Mouse (Mus musculus) bone marrow, adult 2 months (tissue): Measurements from ENCODE around the gene Sell. TPM values are rescaled to one million over a fixed set of nuclear protein-coding genes. Genes with fewer than 3 reads are reported as not detected.
A peak's percentile ranks its signal among the peaks of the same experiment; 100 is the strongest.

ENCODE experiments used
- H3K27ac ChIP-seq: fragments of 200-500 bp; 2 replicates; pipeline ENCODE4 v1.5.1; 2012; ENCODE audit warnings: low read depth, mild to moderate bottlenecking, control low read depth, inconsistent platforms, low read length; ENCODE audit not compliant: control insufficient read depth, poor library complexity, insufficient read depth
- H3K4me1 ChIP-seq: fragments of 200-500 bp; 2 replicates; pipeline ENCODE4 v1.6.1; 2011; ENCODE audit warnings: low read length; ENCODE audit not compliant: control insufficient read depth, insufficient read depth
- H3K4me3 ChIP-seq: fragments of 200-500 bp; replicated peaks from 2 replicates; pipeline ENCODE3; 2011; ENCODE audit warnings: mild to moderate bottlenecking, low read depth, low read length, control low read depth; ENCODE audit not compliant: control insufficient read depth
- CTCF ChIP-seq: fragments of 200-500 bp; IDR thresholded peaks from 2 replicates; pipeline ENCODE4 v1.5.1; 2011; ENCODE audit warnings: low read length, control low read depth; ENCODE audit not compliant: control insufficient read depth, insufficient read depth
- POLR2A ChIP-seq: fragments of 200-500 bp; IDR thresholded peaks from 2 replicates; pipeline ENCODE4 v1.6.1; 2011; ENCODE audit warnings: low read depth, mild to moderate bottlenecking, control low read depth, low read length, borderline replicate concordance; ENCODE audit not compliant: control insufficient read depth
- WGBS: fragments of 180-500 bp; shearing (Covaris S2); methylation state at CpG from one replicate; pipeline ENCODE4 v1.1.7; 2018; 5-methylcytosine and 5-hydroxymethylcytosine counted together
- polyA plus RNA-seq: library from polyadenylated mRNA; stranded (reverse); fragments of >200 nt; gene quantifications from 2 replicates; pipeline ENCODE4 v1.2.4, GENCODE M21; 2011; ENCODE audit warnings: low replicate concordance; ENCODE audit not compliant: missing spikeins, insufficient read depth, insufficient read length

The Sell gene
- polyA plus RNA-seq, 1 experiment = 70.4 TPM

DNA sequence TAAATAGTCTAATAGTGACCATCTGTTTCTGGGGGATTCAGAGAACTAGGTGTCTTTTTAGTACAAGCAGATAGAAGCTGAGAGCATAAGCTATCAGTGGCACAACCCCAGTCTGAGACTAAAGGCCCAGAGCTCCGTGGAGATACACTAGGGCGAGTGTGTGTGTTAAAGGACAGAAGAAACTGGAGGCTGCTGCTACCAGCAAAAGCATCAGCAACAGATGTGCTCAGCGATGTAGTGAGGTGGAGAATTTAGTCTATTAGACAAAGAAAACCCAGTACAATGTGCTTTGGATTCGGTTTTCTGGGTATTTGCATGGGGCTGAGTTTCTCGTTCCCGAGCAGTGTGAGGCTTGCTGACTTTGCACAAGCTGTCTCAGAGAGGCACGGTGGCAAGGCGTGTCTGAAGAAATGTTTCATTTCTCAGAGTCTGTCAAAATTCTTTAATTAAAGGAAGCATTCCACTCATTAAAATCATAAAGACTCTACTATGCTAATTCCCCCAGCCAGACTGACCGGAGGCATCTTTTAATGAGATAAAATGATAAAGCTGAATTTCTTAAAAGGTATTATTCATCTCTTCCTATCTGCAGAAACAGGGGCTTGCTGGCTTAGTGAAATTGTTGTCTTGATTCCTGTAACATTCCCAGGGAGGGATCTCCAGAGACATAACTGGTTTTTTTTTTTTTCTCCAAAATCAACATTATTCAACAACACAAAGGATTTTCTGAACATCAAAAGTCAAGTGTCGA, 21.2 kb upstream of the Sell start:
- 83% methylated on average over 10 of the region's 10 CpGs for WGBS
- TF ChIP-seq CTCF (no peak), POLR2A (no peak)
- H3K4me1 ChIP-seq = no peaks in the 10 kb centered on the region
- no peak overlapping the region for H3K27ac ChIP-seq
- H3K4me3 ChIP-seq = no peak overlapping the region

DNA sequence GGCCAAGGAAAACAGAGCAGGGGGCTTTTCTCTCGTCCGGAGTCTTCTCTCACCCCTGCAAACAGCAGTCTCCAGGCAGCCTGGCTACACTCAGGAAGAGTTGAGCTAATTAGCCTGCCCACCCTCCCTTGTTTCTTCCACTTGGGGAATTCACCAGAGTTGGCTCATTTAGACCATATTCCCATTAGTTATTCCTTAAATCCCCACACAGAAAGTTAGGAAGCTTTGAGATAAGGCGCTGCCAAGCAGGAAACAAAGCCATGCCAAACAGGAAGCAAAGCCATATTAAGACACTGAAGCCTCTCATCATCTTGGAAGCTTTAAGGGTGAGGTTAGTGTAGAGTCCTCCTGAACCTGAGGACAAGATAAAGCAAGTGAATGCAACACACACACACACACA, 18.2 kb upstream of the Sell start:
- 76% methylated on average over 3 of the region's 3 CpGs for WGBS
- Histone ChIP-seq H3K4me3 (no peak overlapping the region), H3K4me1 (no peaks in the 10 kb centered on the region), H3K27ac (no peak overlapping the region)
- TF ChIP-seq POLR2A (no peak), CTCF (no peak)

DNA sequence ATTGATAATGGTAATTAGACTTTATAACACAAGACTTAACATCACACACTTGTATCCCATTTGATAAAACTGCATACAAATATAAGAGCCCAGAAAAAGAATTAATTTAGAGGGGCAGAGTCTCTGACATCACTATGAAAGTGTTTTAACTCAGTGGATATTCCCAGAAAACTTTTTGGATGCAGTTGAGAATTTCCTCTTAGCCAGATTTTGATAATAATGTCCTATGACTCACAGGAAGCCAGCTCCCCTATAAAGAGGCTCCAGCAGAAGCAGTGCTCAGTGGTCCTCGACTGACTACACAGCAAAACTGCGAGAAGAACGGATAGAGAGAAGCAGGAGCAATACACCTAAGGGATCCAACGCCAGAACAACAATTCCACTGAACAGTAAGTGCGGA, 13.8 kb upstream of the Sell start, which contains the start of gene Sele:
TSS of gene Sele (plus strand) at position 301 of the 400 bp plus-strand sequence.
- no peak within 1 kb of the TSS for H3K27ac ChIP-seq
- no peak within 1 kb of the TSS for H3K4me3 ChIP-seq
- 66% methylated on average over 5 of the region's 5 CpGs for WGBS
- no peak for TF ChIP-seq POLR2A
- TF ChIP-seq CTCF = no peak
- no peaks in the 10 kb centered on the region for H3K4me1 ChIP-seq

DNA sequence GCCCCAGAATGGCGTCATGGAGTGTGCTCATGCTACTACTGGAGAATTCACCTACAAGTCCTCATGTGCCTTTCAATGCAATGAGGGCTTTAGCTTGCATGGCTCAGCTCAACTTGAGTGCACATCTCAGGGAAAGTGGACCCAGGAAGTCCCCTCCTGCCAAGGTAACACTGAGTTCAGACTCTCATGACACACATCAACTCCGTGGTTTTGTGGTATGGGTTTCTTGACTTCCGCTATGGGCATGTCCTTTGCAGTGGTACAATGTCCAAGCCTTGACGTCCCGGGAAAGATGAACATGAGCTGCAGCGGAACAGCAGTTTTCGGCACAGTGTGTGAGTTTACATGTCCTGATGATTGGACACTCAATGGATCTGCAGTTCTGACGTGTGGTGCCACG, 8.2 kb upstream of the Sell start:
- H3K4me3 ChIP-seq = no peak overlapping the region
- no peak for TF ChIP-seq POLR2A
- no peak for TF ChIP-seq CTCF
- H3K4me1 ChIP-seq = peaks cover 1% of the 10 kb centered on the region; the same call in 1 of the 2 replicates
- 61% methylated on average over 9 of the region's 9 CpGs for WGBS
- H3K27ac ChIP-seq = no peak overlapping the region

DNA sequence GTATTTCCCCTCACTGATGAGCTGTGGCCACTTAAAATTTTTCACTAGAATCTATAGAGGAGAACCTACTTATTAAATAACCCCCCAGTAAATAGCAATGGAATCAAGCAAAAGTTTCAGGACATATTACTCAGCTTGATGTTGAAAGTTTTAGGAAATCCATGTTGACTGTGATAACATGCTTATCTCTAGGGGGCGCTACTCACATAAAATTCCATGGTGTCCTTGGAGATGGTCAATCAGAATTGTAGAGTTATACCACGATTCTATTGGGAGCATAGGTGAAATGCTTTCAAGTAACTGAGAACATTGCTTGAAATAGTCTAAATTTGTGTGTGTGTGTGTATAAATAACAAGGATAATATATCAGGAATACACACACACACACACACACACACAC, 7.0 kb upstream of the Sell start:
- no peak for TF ChIP-seq POLR2A
- TF ChIP-seq CTCF = no peak
- no peak overlapping the region for H3K4me3 ChIP-seq
- no peak overlapping the region for H3K27ac ChIP-seq
- H3K4me1 ChIP-seq = peaks cover 3% of the 10 kb centered on the region; the same call in 1 of the 2 replicates
- 22% methylated on average over 2 of the region's 2 CpGs for WGBS

DNA sequence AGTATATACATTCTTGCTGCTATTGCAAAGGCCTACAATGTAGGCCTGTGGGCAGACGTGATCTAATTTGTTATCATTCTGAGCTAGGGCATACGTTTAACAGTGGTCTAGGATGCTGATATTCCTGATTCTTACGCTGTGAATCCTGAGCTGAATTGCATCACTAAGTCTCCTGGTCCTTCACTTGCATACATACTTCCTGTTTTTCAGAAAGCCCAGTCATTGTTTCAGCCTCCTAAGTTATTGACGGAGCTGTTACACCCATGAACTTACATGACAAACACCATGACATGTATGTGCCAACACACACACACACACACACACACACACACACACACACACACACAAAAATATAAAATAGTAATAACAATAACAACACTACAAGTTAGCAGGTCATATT, 1.7 kb upstream of the Sell start:
- no peak for TF ChIP-seq CTCF
- TF ChIP-seq POLR2A = no peak
- H3K4me3 ChIP-seq = no peak overlapping the region
- 30% methylated on average over 4 of the region's 4 CpGs for WGBS
- H3K27ac ChIP-seq = no peak overlapping the region
- H3K4me1 ChIP-seq = peaks cover 2% of the 10 kb centered on the region; the same call in 1 of the 2 replicates

DNA sequence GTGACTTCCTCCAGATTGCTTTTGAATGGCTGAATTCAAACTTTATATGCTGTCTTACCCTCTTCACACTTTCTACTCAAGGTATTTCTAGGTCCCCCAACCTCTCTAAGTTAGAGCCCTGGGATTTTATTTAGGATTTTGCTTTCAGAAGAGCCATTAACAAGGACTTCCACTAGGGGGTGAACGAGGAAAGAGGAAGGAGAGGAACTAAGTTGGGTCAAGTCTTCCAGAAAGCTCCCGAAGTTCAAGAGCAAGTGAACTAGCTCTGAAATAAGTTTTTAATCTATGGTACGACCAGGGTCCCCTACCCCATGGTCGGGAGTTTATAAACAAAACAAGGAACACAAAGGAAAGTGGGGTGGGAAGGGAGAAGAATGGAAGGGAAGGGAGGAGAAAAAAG, 504 bp upstream of the Sell start:
- no peak for TF ChIP-seq CTCF
- TF ChIP-seq POLR2A = no peak
- peak overlapping the region; percentile 68 for H3K27ac ChIP-seq
- peaks cover 2% of the 10 kb centered on the region; the same call in 1 of the 2 replicates for H3K4me1 ChIP-seq
- 0% methylated on average over 4 of the region's 4 CpGs for WGBS
- H3K4me3 ChIP-seq = peak overlapping the region; percentile 54

DNA sequence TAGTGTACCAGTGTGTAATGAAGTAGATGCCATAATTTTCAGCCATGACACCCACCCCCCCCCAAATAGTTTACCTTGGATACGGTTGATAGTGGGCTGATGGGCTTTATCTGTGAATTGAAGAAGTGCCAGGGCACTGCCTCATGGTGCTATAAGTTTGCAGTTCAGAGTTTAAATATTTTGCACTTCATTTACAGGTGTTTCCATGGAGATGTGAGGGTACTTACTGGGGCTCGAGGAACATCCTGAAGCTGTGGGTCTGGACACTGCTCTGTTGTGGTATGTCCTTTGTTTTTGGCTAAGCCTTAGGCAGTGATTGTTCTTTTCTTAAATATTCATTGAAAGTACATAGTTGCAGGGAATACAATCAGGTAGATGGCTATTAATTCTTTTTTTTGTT, 1.1 kb downstream of the Sell start:
- WGBS = 6% methylated on average over 2 of the region's 2 CpGs
- TF ChIP-seq POLR2A = no peak
- no peak for TF ChIP-seq CTCF

More for the DNA sequence above, 1.1 kb downstream of the Sell start:
- Histone ChIP-seq H3K4me3 (peak overlapping the region; percentile 61), H3K4me1 (peaks cover 2% of the 10 kb centered on the region; the same call in 1 of the 2 replicates), H3K27ac (peak overlapping the region; percentile 59; the same call in 1 of the 2 replicates)
